Mouse (Mus musculus) stomach, postnatal 0 days (tissue): ENCODE data around the gene 6430571L13Rik. TPM values are rescaled to one million over a fixed set of nuclear protein-coding genes. Genes with fewer than 3 reads are reported as not detected.

Experiments used
- ATAC-seq: fragments of 200-750 bp; cut with Nextera tagmentation; 2 replicates; pipeline ENCODE4 v1.8.0; 2017; ENCODE audit not compliant: low FRiP score, low TSS enrichment
- DNase-seq: peaks from one replicate; pipeline ENCODE4 v3.0.0-alpha.2; 2016; ENCODE audit warnings: low spot score
- H3K27ac ChIP-seq: fragments of 300-500 bp; sonication (generic); replicated peaks from 2 replicates; pipeline ENCODE4 v1.5.1; 2014; ENCODE audit warnings: mild to moderate bottlenecking, control low read depth
- H3K27me3 ChIP-seq: fragments of 300-500 bp; sonication (generic); 2 replicates; pipeline ENCODE4 v1.6.1; 2014; ENCODE audit warnings: low read length; ENCODE audit not compliant: control insufficient read depth, insufficient read depth
- H3K36me3 ChIP-seq: fragments of 300-500 bp; sonication (generic); 2 replicates; pipeline ENCODE4 v1.6.1; 2014; ENCODE audit warnings: low read length, mixed read lengths; ENCODE audit not compliant: control insufficient read depth, insufficient read depth
- H3K4me1 ChIP-seq: fragments of 300-500 bp; sonication (generic); replicated peaks from 2 replicates; pipeline ENCODE4 v1.6.1; 2014; ENCODE audit warnings: antibody characterized with exemption; ENCODE audit not compliant: control insufficient read depth, insufficient read depth
- H3K4me2 ChIP-seq: fragments of 300-500 bp; sonication (generic); replicated peaks from 2 replicates; pipeline ENCODE4 v1.6.1; 2014; ENCODE audit warnings: low read depth, mild to moderate bottlenecking, control low read depth, moderate library complexity
- H3K4me3 ChIP-seq: fragments of 300-500 bp; sonication (generic); 2 replicates; pipeline ENCODE4 v1.5.1; 2014; ENCODE audit warnings: low read depth, low read length, control low read depth
- H3K9ac ChIP-seq: fragments of 300-500 bp; sonication (generic); 2 replicates; pipeline ENCODE4 v1.6.1; 2014; ENCODE audit warnings: mild to moderate bottlenecking, low read length, control low read depth, mixed read lengths
- H3K9me3 ChIP-seq: fragments of 300-500 bp; sonication (generic); 2 replicates; pipeline ENCODE4 v1.6.1; 2016; ENCODE audit warnings: low read length; ENCODE audit not compliant: control insufficient read depth
- CTCF ChIP-seq: IDR thresholded peaks from 2 replicates; pipeline ENCODE4 v1.5.1; 2016; ENCODE audit warnings: antibody characterized with exemption, low read depth, mild to moderate bottlenecking, moderate library complexity
- EP300 ChIP-seq: optimal IDR thresholded peaks from 2 replicates; pipeline ENCODE3; 2016; ENCODE audit warnings: antibody characterized with exemption
- WGBS: fragments of 180-500 bp; shearing (Covaris S2); extraction: QIAGEN DNeasy Blood & Tissue Kit; methylation state at CpG from one replicate; pipeline ENCODE4 v1.1.7; 2014; 5-methylcytosine and 5-hydroxymethylcytosine counted together
- polyA plus RNA-seq: library from polyadenylated mRNA; unstranded; fragments of >200 nt; fragmentation: Nextera tagmentation; extraction: Ambion mirVana; gene quantifications from 2 replicates; pipeline ENCODE4 v1.2.1, GENCODE M21; 2015

The 6430571L13Rik gene
- polyA plus RNA-seq, 1 experiment from 2014 or later, result 0.73 TPM

GRCm38 (mm10) chr9:107372441-107372840, 32.0 kb downstream of the 6430571L13Rik start:
- Histone ChIP-seq H3K27me3 (no peaks in the 10 kb centered on the region; the same call in 1 of the 2 replicates), H3K36me3 (no peaks in the 10 kb centered on the region), H3K9ac (no peak overlapping the region), H3K27ac (no peak overlapping the region), H3K4me3 (no peak overlapping the region), H3K4me2 (no peak overlapping the region), H3K9me3 (no peaks in the 10 kb centered on the region), H3K4me1 (no peaks in the 10 kb centered on the region)
- no peak for TF ChIP-seq CTCF
- TF ChIP-seq EP300, result no peak
- WGBS, result 64% methylated on average over 4 of the region's 4 CpGs
- no peak for DNase-seq
- ATAC-seq, result no peak

- H3K27ac ChIP-seq, result no peak overlapping the region
- no peaks in the 10 kb centered on the region; the same call in 1 of the 2 replicates for H3K27me3 ChIP-seq
- no peak overlapping the region for H3K4me3 ChIP-seq
- no peaks in the 10 kb centered on the region for H3K4me1 ChIP-seq
- no peaks in the 10 kb centered on the region for H3K9me3 ChIP-seq
- H3K36me3 ChIP-seq, result no peaks in the 10 kb centered on the region
- 0 out of 2 replicates have a peak, but pooled peaks have one; percentile 36 for ATAC-seq
- 7% methylated on average over 8 of the region's 8 CpGs for WGBS
- no peak overlapping the region for H3K4me2 ChIP-seq
- H3K9ac ChIP-seq, result no peak overlapping the region
- DNase-seq, result peak; percentile 70
- no peak for TF ChIP-seq EP300
- peak; percentile 62 for TF ChIP-seq CTCF
Observed at GRCm38 (mm10) chr9:107374623-107375022, 34.2 kb downstream of the 6430571L13Rik start.

- Histone ChIP-seq H3K9me3 (no peaks in the 10 kb centered on the region), H3K4me3 (no peak overlapping the region), H3K36me3 (no peaks in the 10 kb centered on the region), H3K4me2 (no peak overlapping the region), H3K27ac (no peak overlapping the region), H3K27me3 (no peaks in the 10 kb centered on the region; the same call in 1 of the 2 replicates), H3K4me1 (no peaks in the 10 kb centered on the region), H3K9ac (no peak overlapping the region)
- no peak for DNase-seq
- WGBS, result 20% methylated on average over 5 of the region's 5 CpGs
- no peak for ATAC-seq
- no peak for TF ChIP-seq EP300
- no peak for TF ChIP-seq CTCF
Observed at GRCm38 (mm10) chr9:107375451-107375850, 35.0 kb downstream of the 6430571L13Rik start.

GRCm38 (mm10) chr9:107377961-107378512, 37.6 kb downstream of the 6430571L13Rik start:
- DNase-seq, result peak; percentile 34

GRCm38 (mm10) chr9:107381723-107382122, 41.3 kb downstream of the 6430571L13Rik start:
- Histone ChIP-seq H3K9me3 (no peaks in the 10 kb centered on the region), H3K36me3 (no peaks in the 10 kb centered on the region), H3K27me3 (no peaks in the 10 kb centered on the region; the same call in 1 of the 2 replicates), H3K4me2 (no peak overlapping the region), H3K9ac (no peak overlapping the region), H3K4me1 (no peaks in the 10 kb centered on the region), H3K27ac (no peak overlapping the region), H3K4me3 (no peak overlapping the region)
- 8% methylated on average over 8 of the region's 8 CpGs for WGBS
- no peak for TF ChIP-seq CTCF
- no peak for TF ChIP-seq EP300
- DNase-seq, result peak; percentile 58
- no peak; the same call in 1 of the 2 replicates for ATAC-seq

More at GRCm38 (mm10) chr9:107377961-107378512, 37.6 kb downstream of the 6430571L13Rik start:
- Histone ChIP-seq H3K9ac (no peak overlapping the region), H3K4me1 (no peaks in the 10 kb centered on the region), H3K4me2 (peak overlapping the region; percentile 49), H3K4me3 (peak overlapping the region; percentile 24), H3K36me3 (no peaks in the 10 kb centered on the region), H3K27me3 (no peaks in the 10 kb centered on the region; the same call in 1 of the 2 replicates), H3K27ac (no peak overlapping the region), H3K9me3 (no peaks in the 10 kb centered on the region)
- TF ChIP-seq CTCF, result peak; percentile 10; the same call in 1 of the 2 replicates
- TF ChIP-seq EP300, result no peak
- ATAC-seq, result 0 out of 2 replicates have a peak, but pooled peaks have one; percentile 16
- WGBS, result 1% methylated on average over 35 of the region's 35 CpGs

GRCm38 (mm10) chr9:107384396-107384795, 44.0 kb downstream of the 6430571L13Rik start:
- no peak overlapping the region for H3K4me3 ChIP-seq
- H3K9ac ChIP-seq, result no peak overlapping the region
- WGBS, result 31% methylated on average over 3 of the region's 3 CpGs
- H3K4me2 ChIP-seq, result no peak overlapping the region
- ATAC-seq (no peak), DNase-seq (no peak)
- TF ChIP-seq CTCF (no peak), EP300 (no peak)
- no peak overlapping the region for H3K27ac ChIP-seq
- H3K36me3 ChIP-seq, result no peaks in the 10 kb centered on the region
- H3K4me1 ChIP-seq, result no peaks in the 10 kb centered on the region
- no peaks in the 10 kb centered on the region; the same call in 1 of the 2 replicates for H3K27me3 ChIP-seq
- H3K9me3 ChIP-seq, result no peaks in the 10 kb centered on the region
